Mouse (Mus musculus) neural tube, embryonic 11.5 days (tissue): Measurements from ENCODE around the gene Hic1. TPM values are rescaled to one million over a fixed set of nuclear protein-coding genes. Genes with fewer than 3 reads are reported as not detected.

Experiments
- ATAC-seq: fragments of 200-750 bp; cut with Nextera tagmentation; 2 replicates; pipeline ENCODE4 v1.8.0; 2017; ENCODE audit warnings: moderate number of reproducible peaks, mild to moderate bottlenecking, moderate TSS enrichment, moderate library complexity; ENCODE audit not compliant: insufficient read depth, low FRiP score, low TSS enrichment
- DNase-seq: peaks from one replicate; pipeline ENCODE4 v3.0.0-alpha.2; 2015; ENCODE audit warnings: low spot score
- H3K27ac ChIP-seq: fragments of 300-500 bp; sonication (generic); 2 replicates; pipeline ENCODE4 v1.5.1; 2014; ENCODE audit warnings: low read depth, mild to moderate bottlenecking, low read length
- H3K27me3 ChIP-seq: fragments of 300-500 bp; sonication (generic); 2 replicates; pipeline ENCODE4 v1.6.1; 2014; ENCODE audit warnings: mild to moderate bottlenecking, low read length, mixed read lengths; ENCODE audit not compliant: control insufficient read depth, insufficient read depth
- H3K36me3 ChIP-seq: fragments of 300-500 bp; sonication (generic); 2 replicates; pipeline ENCODE4 v1.6.1; 2014; ENCODE audit warnings: mild to moderate bottlenecking, low read length, moderate library complexity, mixed read lengths; ENCODE audit not compliant: control insufficient read depth, insufficient read depth
- H3K4me1 ChIP-seq: fragments of 300-500 bp; sonication (generic); 2 replicates; pipeline ENCODE4 v1.6.1; 2014; ENCODE audit warnings: low read length, mixed read lengths; ENCODE audit not compliant: control insufficient read depth, insufficient read depth
- H3K4me2 ChIP-seq: fragments of 300-500 bp; sonication (generic); 2 replicates; pipeline ENCODE4 v1.6.1; 2014; ENCODE audit warnings: low read depth, mild to moderate bottlenecking, moderate library complexity
- H3K4me3 ChIP-seq: fragments of 300-500 bp; sonication (generic); 2 replicates; pipeline ENCODE4 v1.5.1; 2014; ENCODE audit warnings: low read depth, low read length
- H3K9ac ChIP-seq: fragments of 300-500 bp; sonication (generic); 2 replicates; pipeline ENCODE4 v1.6.1; 2014; ENCODE audit warnings: mild to moderate bottlenecking, low read length
- H3K9me3 ChIP-seq: fragments of 300-500 bp; sonication (generic); 2 replicates; pipeline ENCODE4 v1.6.1; 2016; ENCODE audit warnings: low read length; ENCODE audit not compliant: control insufficient read depth
- WGBS: fragments of 180-500 bp; shearing (Covaris S2); extraction: QIAGEN DNeasy Blood & Tissue Kit; methylation state at CpG from one replicate; pipeline ENCODE4 v1.1.7; 2014; 5-methylcytosine and 5-hydroxymethylcytosine counted together
- polyA plus RNA-seq: library from polyadenylated mRNA; unstranded; fragments of >200 nt; fragmentation: Nextera tagmentation; extraction: Ambion mirVana; gene quantifications from 2 replicates; pipeline ENCODE4 v1.2.1, GENCODE M21; 2014

The Hic1 gene
- polyA plus RNA-seq, 1 experiment from 2014 or later, result 4.1 TPM

DNA sequence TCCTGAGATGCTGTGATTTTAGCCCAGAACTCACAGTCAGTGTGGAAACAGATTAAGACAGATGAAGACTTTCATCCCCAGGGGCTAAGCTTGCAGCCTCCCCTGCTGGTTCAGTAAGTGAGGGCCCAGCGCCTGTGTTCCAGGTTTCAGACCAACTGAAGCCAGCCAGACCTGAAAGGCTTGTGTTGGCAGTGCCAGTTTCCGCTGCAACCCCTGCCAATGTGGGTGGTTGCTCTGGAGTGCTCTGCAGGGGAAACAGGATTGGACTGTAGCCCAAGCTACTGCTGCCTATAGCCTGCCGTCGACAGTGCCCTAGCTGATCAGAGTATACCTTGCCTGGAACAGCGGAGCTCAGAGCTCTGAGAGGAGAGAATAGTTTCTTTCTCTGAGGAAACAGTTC lies 37.0 kb downstream of the Hic1 start:
- Histone ChIP-seq H3K27ac (no peak overlapping the region), H3K4me2 (no peak overlapping the region), H3K9me3 (no peaks in the 10 kb centered on the region), H3K4me3 (no peak overlapping the region), H3K9ac (no peak overlapping the region), H3K27me3 (no peaks in the 10 kb centered on the region), H3K4me1 (0 out of 2 replicates have a peak, but pooled peaks cover 6% of the 10 kb centered on the region), H3K36me3 (no peaks in the 10 kb centered on the region)
- ATAC-seq (no peak), DNase-seq (no peak)
- 90% methylated on average over 5 of the region's 5 CpGs for WGBS

GRCm38 (mm10) chr11:75131300-75131699 lies 38.0 kb downstream of the Hic1 start:
- H3K27me3 ChIP-seq, result no peaks in the 10 kb centered on the region
- no peak overlapping the region for H3K27ac ChIP-seq
- no peak for ATAC-seq
- 0 out of 2 replicates have a peak, but pooled peaks cover under 1% of the 10 kb centered on the region for H3K4me1 ChIP-seq
- no peak overlapping the region for H3K4me2 ChIP-seq
- H3K36me3 ChIP-seq, result no peaks in the 10 kb centered on the region
- no peak overlapping the region for H3K9ac ChIP-seq
- 85% methylated on average over 4 of the region's 4 CpGs for WGBS
- no peak overlapping the region for H3K4me3 ChIP-seq
- no peaks in the 10 kb centered on the region for H3K9me3 ChIP-seq
- DNase-seq, result no peak

DNA sequence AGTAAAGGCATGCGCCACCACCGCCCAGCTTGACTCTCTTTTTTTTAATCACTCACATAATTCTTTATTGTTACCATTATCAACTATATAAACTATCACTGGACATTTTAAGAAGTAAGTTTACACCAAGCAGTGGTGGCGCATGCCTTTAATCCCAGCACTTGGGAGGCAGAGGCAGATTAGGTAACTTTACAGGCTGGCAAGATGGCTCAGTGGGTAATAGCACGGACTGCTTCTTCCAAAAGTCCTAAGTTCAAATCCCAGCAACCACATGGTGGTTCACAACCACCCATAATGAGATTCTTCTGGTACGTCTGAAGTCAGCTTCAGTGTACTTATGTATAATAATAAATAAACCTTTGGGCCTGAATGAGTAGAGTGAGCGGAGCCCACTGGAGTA lies 39.8 kb downstream of the Hic1 start:
- Histone ChIP-seq H3K27ac (no peak overlapping the region), H3K27me3 (no peaks in the 10 kb centered on the region), H3K36me3 (no peaks in the 10 kb centered on the region), H3K4me1 (no peaks in the 10 kb centered on the region), H3K4me2 (no peak overlapping the region), H3K4me3 (no peak overlapping the region), H3K9me3 (no peaks in the 10 kb centered on the region), H3K9ac (no peak overlapping the region)
- ATAC-seq (no peak), DNase-seq (no peak)
- 97% methylated on average over 6 of the region's 6 CpGs for WGBS

GRCm38 (mm10) chr11:75126384-75126783 lies 42.9 kb downstream of the Hic1 start:
- Histone ChIP-seq H3K27ac (no peak overlapping the region), H3K4me3 (no peak overlapping the region), H3K9me3 (no peaks in the 10 kb centered on the region), H3K36me3 (no peaks in the 10 kb centered on the region), H3K27me3 (no peaks in the 10 kb centered on the region), H3K4me1 (no peaks in the 10 kb centered on the region), H3K9ac (no peak overlapping the region), H3K4me2 (no peak overlapping the region)
- DNase-seq, result no peak
- no peak for ATAC-seq
- WGBS, result 90% methylated on average over 3 of the region's 3 CpGs

- ATAC-seq, result no peak
- WGBS, result 97% methylated on average over 2 of the region's 2 CpGs
- Histone ChIP-seq H3K27ac (no peak overlapping the region), H3K9me3 (no peaks in the 10 kb centered on the region), H3K4me1 (no peaks in the 10 kb centered on the region), H3K27me3 (no peaks in the 10 kb centered on the region), H3K4me2 (no peak overlapping the region), H3K4me3 (no peak overlapping the region), H3K36me3 (no peaks in the 10 kb centered on the region), H3K9ac (no peak overlapping the region)
- no peak for DNase-seq
Measured at GRCm38 (mm10) chr11:75124406-75124805, 44.9 kb downstream of the Hic1 start.

DNA sequence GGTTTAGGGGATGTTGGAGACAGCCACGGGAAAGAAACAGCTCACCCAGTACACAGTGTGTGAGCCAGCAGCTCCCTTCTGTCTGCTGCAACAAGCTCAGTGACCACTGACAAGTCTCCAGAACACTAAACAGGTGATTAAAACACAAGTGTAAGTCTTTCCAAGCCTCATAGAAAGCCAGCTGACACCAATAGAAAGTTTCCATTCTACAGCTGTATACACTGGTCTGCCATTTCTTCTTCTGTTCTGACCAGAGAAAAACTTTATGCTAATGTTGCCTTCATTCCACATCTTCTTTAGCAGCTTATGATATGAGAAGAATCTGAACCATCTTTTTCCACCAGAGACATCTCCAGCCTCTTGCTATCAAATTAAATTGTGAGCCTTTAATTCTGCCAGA lies 48.0 kb downstream of the Hic1 start:
- ATAC-seq (no peak), DNase-seq (no peak)
- Histone ChIP-seq H3K4me1 (no peaks in the 10 kb centered on the region), H3K4me3 (no peak overlapping the region), H3K9me3 (no peaks in the 10 kb centered on the region), H3K27ac (no peak overlapping the region), H3K36me3 (no peaks in the 10 kb centered on the region), H3K27me3 (no peaks in the 10 kb centered on the region), H3K9ac (no peak overlapping the region), H3K4me2 (no peak overlapping the region)
- WGBS, result 72% methylated on average over 1 of the region's 1 CpGs

- Histone ChIP-seq H3K27ac (no peak overlapping the region), H3K36me3 (no peaks in the 10 kb centered on the region), H3K4me3 (no peak overlapping the region), H3K9ac (no peak overlapping the region), H3K9me3 (no peaks in the 10 kb centered on the region), H3K4me1 (no peaks in the 10 kb centered on the region), H3K4me2 (no peak overlapping the region), H3K27me3 (no peaks in the 10 kb centered on the region)
- WGBS, result 86% methylated on average over 3 of the region's 3 CpGs
- DNase-seq (no peak), ATAC-seq (no peak)
Measured at GRCm38 (mm10) chr11:75119841-75120240, 49.5 kb downstream of the Hic1 start.

GRCm38 (mm10) chr11:75119298-75119697 lies 50.0 kb downstream of the Hic1 start:
- H3K4me3 ChIP-seq, result no peak overlapping the region
- ATAC-seq (no peak), DNase-seq (no peak)
- no peaks in the 10 kb centered on the region for H3K27me3 ChIP-seq
- H3K4me2 ChIP-seq, result no peak overlapping the region
- 90% methylated on average over 2 of the region's 2 CpGs for WGBS
- no peaks in the 10 kb centered on the region for H3K9me3 ChIP-seq
- no peak overlapping the region for H3K9ac ChIP-seq
- no peaks in the 10 kb centered on the region for H3K4me1 ChIP-seq
- H3K36me3 ChIP-seq, result no peaks in the 10 kb centered on the region
- no peak overlapping the region for H3K27ac ChIP-seq

GRCm38 (mm10) chr11:75118141-75118540 lies 51.2 kb downstream of the Hic1 start:
- no peak overlapping the region for H3K9ac ChIP-seq
- no peaks in the 10 kb centered on the region for H3K9me3 ChIP-seq
- no peak for DNase-seq
- H3K4me1 ChIP-seq, result no peaks in the 10 kb centered on the region
- H3K4me3 ChIP-seq, result no peak overlapping the region
- H3K27ac ChIP-seq, result no peak overlapping the region
- H3K4me2 ChIP-seq, result no peak overlapping the region
- 96% methylated on average over 2 of the region's 2 CpGs for WGBS
- ATAC-seq, result no peak
- no peaks in the 10 kb centered on the region for H3K27me3 ChIP-seq
- H3K36me3 ChIP-seq, result no peaks in the 10 kb centered on the region
